Mouse (Mus musculus) brain, embryonic 14.5 days (tissue): ENCODE data around the gene Zdhhc17. TPM values are rescaled to one million over a fixed set of nuclear protein-coding genes. Genes with fewer than 3 reads are reported as not detected.
A peak's percentile ranks its signal among the peaks of the same experiment; 100 is the strongest.

ENCODE experiments used
- DNase-seq: peaks from one replicate; pipeline ENCODE4 v3.0.0-alpha.2; 2011; ENCODE audit warnings: low read depth
- CTCF ChIP-seq: fragments of 200-500 bp; IDR thresholded peaks from 2 replicates; pipeline ENCODE4 v1.5.1; 2012; ENCODE audit warnings: inconsistent platforms, mild to moderate bottlenecking, moderate library complexity, borderline replicate concordance; ENCODE audit not compliant: insufficient read depth, insufficient read length; ENCODE audit errors: extremely low read depth
- POLR2A ChIP-seq: fragments of 200-500 bp; IDR thresholded peaks from 2 replicates; pipeline ENCODE4 v1.6.1; 2012; ENCODE audit warnings: mild to moderate bottlenecking, inconsistent platforms, borderline replicate concordance; ENCODE audit not compliant: poor library complexity, insufficient read depth, insufficient read length, severe bottlenecking; ENCODE audit errors: extremely low read depth
- polyA plus RNA-seq: library from polyadenylated mRNA; depleted of rRNA; stranded (reverse); fragments of >200 nt; gene quantifications from 2 replicates; pipeline ENCODE4 v1.2.3, GENCODE M21; 2012

Zdhhc17 gene
- polyA plus RNA-seq, 1 experiment, result 83.4 TPM

GRCm38 (mm10) chr10:110971044-110971443, 38.9 kb downstream of the Zdhhc17 start:
- DNase-seq, result no peak

GRCm38 (mm10) chr10:110962172-110962571, 47.8 kb downstream of the Zdhhc17 start:
- DNase-seq, result no peak
- TF ChIP-seq CTCF (peak; percentile 41; the same call in 1 of the 2 replicates), POLR2A (no peak)

More at GRCm38 (mm10) chr10:110971044-110971443, 38.9 kb downstream of the Zdhhc17 start:
- TF ChIP-seq POLR2A (no peak), CTCF (no peak)

- TF ChIP-seq CTCF (no peak), POLR2A (no peak)
- DNase-seq, result no peak
Measured at GRCm38 (mm10) chr10:110960841-110961240, 49.1 kb downstream of the Zdhhc17 start.

- no peak for DNase-seq
- no peak for TF ChIP-seq POLR2A
- no peak for TF ChIP-seq CTCF
Measured at GRCm38 (mm10) chr10:110959781-110960180, 50.2 kb downstream of the Zdhhc17 start.

GRCm38 (mm10) chr10:110958879-110959278, 51.1 kb downstream of the Zdhhc17 start:
- DNase-seq, result no peak
- no peak for TF ChIP-seq CTCF
- no peak for TF ChIP-seq POLR2A

- peak; percentile 76 for DNase-seq
- TF ChIP-seq POLR2A (no peak), CTCF (no peak)
Measured at GRCm38 (mm10) chr10:110952937-110953451, 56.9 kb downstream of the Zdhhc17 start.

- no peak for TF ChIP-seq POLR2A
- TF ChIP-seq CTCF, result no peak
- DNase-seq, result no peak
Measured at GRCm38 (mm10) chr10:110952271-110952670, 57.7 kb downstream of the Zdhhc17 start.

- no peak for TF ChIP-seq POLR2A
- no peak for DNase-seq
Measured at GRCm38 (mm10) chr10:110951748-110952147, 58.2 kb downstream of the Zdhhc17 start.

GRCm38 (mm10) chr10:110951112-110951511, 58.8 kb downstream of the Zdhhc17 start:
- no peak for DNase-seq
- no peak for TF ChIP-seq POLR2A
- TF ChIP-seq CTCF, result no peak

- TF ChIP-seq CTCF (no peak), POLR2A (no peak)
- DNase-seq, result no peak
Measured at GRCm38 (mm10) chr10:110947574-110947973, 62.4 kb downstream of the Zdhhc17 start.

- TF ChIP-seq POLR2A, result no peak
- TF ChIP-seq CTCF, result no peak
- DNase-seq, result no peak
Measured at GRCm38 (mm10) chr10:110945966-110946365, 64.0 kb downstream of the Zdhhc17 start.

- TF ChIP-seq POLR2A, result no peak
- no peak for TF ChIP-seq CTCF
- DNase-seq, result no peak
Measured at GRCm38 (mm10) chr10:110944175-110944574, 65.8 kb downstream of the Zdhhc17 start.

GRCm38 (mm10) chr10:110942806-110943205, 67.1 kb downstream of the Zdhhc17 start:
- TF ChIP-seq CTCF (no peak), POLR2A (no peak)

GRCm38 (mm10) chr10:110941968-110942367, 68.0 kb downstream of the Zdhhc17 start:
- no peak for DNase-seq
- TF ChIP-seq CTCF (no peak), POLR2A (no peak)

More at GRCm38 (mm10) chr10:110942806-110943205, 67.1 kb downstream of the Zdhhc17 start:
- no peak for DNase-seq
